Mouse (Mus musculus): ENCODE results near the gene Tmprss11d. TPM values are rescaled to one million over a fixed set of nuclear protein-coding genes. Genes with fewer than 3 reads are reported as not detected.

Gene Tmprss11d
- polyA plus RNA-seq, 1 experiment from 2014 or later, result not detected

Other genes starting within 250 kb of the Tmprss11d start
- gene Uba6, start 200.6 kb downstream of the Tmprss11d start, polyA plus RNA-seq (2016; fragmentation: Nextera tagmentation; extraction: Ambion mirVana), result 15.5 and 17.0 TPM in 2 replicates
- gene Gnrhr, start 175.5 kb downstream of the Tmprss11d start, polyA plus RNA-seq (2016; fragmentation: Nextera tagmentation; extraction: Ambion mirVana), result not detected in 2 replicates
- gene Tmprss11c, start 84.1 kb downstream of the Tmprss11d start, polyA plus RNA-seq (2016; fragmentation: Nextera tagmentation; extraction: Ambion mirVana), result not detected in 2 replicates
- not detected in 2 replicates for gene Tmprss11a, start 95.6 kb upstream of the Tmprss11d start, polyA plus RNA-seq (2016; fragmentation: Nextera tagmentation; extraction: Ambion mirVana)
- gene Tmprss11g, start 145.2 kb upstream of the Tmprss11d start, polyA plus RNA-seq (2016; fragmentation: Nextera tagmentation; extraction: Ambion mirVana), result not detected in 2 replicates

Data from forebrain, embryonic 10.5 days (tissue).